Mouse (Mus musculus): ENCODE data around the gene Olfr1231.

Olfr1231 gene

GRCm38 (mm10) chr2:89306974-89307373, at the start of gene Olfr1231:
Olfr1231 (minus strand) TSS chr2:89307074.
- no peak for DNase-seq (ENCODE audit: low spot score)

- DNase-seq (ENCODE audit: low spot score): no peak
These were observed 35.4 kb upstream of the Olfr1231 start, which contains the start of gene Olfr1233 for GRCm38 (mm10) chr2:89342298-89342697. Olfr1233 (minus strand) TSS chr2:89342398.

GRCm38 (mm10) chr2:89329575-89329974, 22.7 kb upstream of the Olfr1231 start, which contains the start of gene Olfr1232:
Olfr1232 (minus strand) TSS chr2:89329675.
- no peak for DNase-seq (ENCODE audit: low spot score)

- DNase-seq (ENCODE audit: low spot score): no peak
These were observed 9.7 kb downstream of the Olfr1231 start, which contains the start of gene Olfr1230 for GRCm38 (mm10) chr2:89297168-89297567. Olfr1230 (minus strand) TSS chr2:89297268.

GRCm38 (mm10) chr2:89287914-89288313, 19.0 kb downstream of the Olfr1231 start, which contains the start of gene Olfr1229:
Olfr1229 (minus strand) TSS chr2:89288014.
- no peak for DNase-seq (ENCODE audit: low spot score)

GRCm38 (mm10) chr2:89253962-89254361, 52.9 kb downstream of the Olfr1231 start, which contains the start of gene Olfr1228:
Olfr1228 (minus strand) TSS chr2:89254062.
- DNase-seq (ENCODE audit: low spot score): no peak

Data from urinary bladder, postnatal 10 days (tissue).